Mouse (Mus musculus) embryonic facial prominence, embryonic 15.5 days (tissue): ENCODE data around the gene Ank3. TPM values are rescaled to one million over a fixed set of nuclear protein-coding genes. Genes with fewer than 3 reads are reported as not detected.

Experiments
- ATAC-seq: fragments of 200-750 bp; cut with Nextera tagmentation; 2 replicates; pipeline ENCODE4 v1.8.0; 2017; ENCODE audit warnings: low read depth, moderate TSS enrichment; ENCODE audit not compliant: insufficient number of reproducible peaks, low FRiP score, low TSS enrichment
- H3K27ac ChIP-seq: fragments of 300-500 bp; sonication (generic); replicated peaks from 2 replicates; pipeline ENCODE4 v1.5.1; 2015; ENCODE audit warnings: mild to moderate bottlenecking, inconsistent platforms
- H3K27me3 ChIP-seq: fragments of 300-500 bp; sonication (generic); 2 replicates; pipeline ENCODE4 v1.6.1; 2015; ENCODE audit warnings: inconsistent platforms
- H3K36me3 ChIP-seq: fragments of 300-500 bp; sonication (generic); 2 replicates; pipeline ENCODE4 v1.6.1; 2015; ENCODE audit warnings: mild to moderate bottlenecking, inconsistent platforms
- H3K4me1 ChIP-seq: fragments of 300-500 bp; sonication (generic); 2 replicates; pipeline ENCODE4 v1.6.1; 2015; ENCODE audit warnings: inconsistent platforms
- H3K4me2 ChIP-seq: fragments of 300-500 bp; sonication (generic); replicated peaks from 2 replicates; pipeline ENCODE4 v1.6.1; 2015; ENCODE audit warnings: mild to moderate bottlenecking, inconsistent platforms
- H3K4me3 ChIP-seq: fragments of 300-500 bp; sonication (generic); replicated peaks from 2 replicates; pipeline ENCODE4 v1.5.1; 2015; ENCODE audit warnings: mild to moderate bottlenecking, inconsistent platforms
- H3K9ac ChIP-seq: fragments of 300-500 bp; sonication (generic); 2 replicates; pipeline ENCODE4 v1.6.1; 2015; ENCODE audit warnings: inconsistent platforms
- H3K9me3 ChIP-seq: fragments of 300-500 bp; sonication (generic); replicated peaks from 2 replicates; pipeline ENCODE4 v1.6.1; 2016; ENCODE audit warnings: inconsistent platforms
- WGBS: fragments of 180-500 bp; shearing (Covaris S2); methylation state at CpG from one replicate; pipeline ENCODE4 v1.1.7; 2015; 5-methylcytosine and 5-hydroxymethylcytosine counted together
- polyA plus RNA-seq: library from polyadenylated mRNA; unstranded; fragments of >200 nt; fragmentation: Nextera tagmentation; extraction: Ambion mirVana; gene quantifications from 2 replicates; pipeline ENCODE4 v1.2.1, GENCODE M21; 2015

Gene Ank3
- polyA plus RNA-seq, 1 experiment from 2014 or later: 24.3 TPM

GRCm38 (mm10) chr10:69555592-69555991 is 157.0 kb downstream of the Ank3 start:
- H3K27ac ChIP-seq: no peak overlapping the region
- ATAC-seq: no peak
- H3K9me3 ChIP-seq: no peaks in the 10 kb centered on the region
- H3K9ac ChIP-seq: no peak overlapping the region
- no peaks in the 10 kb centered on the region for H3K27me3 ChIP-seq
- WGBS: 96% methylated on average over 4 of the region's 4 CpGs
- H3K4me3 ChIP-seq: no peak overlapping the region
- no peaks in the 10 kb centered on the region for H3K4me1 ChIP-seq
- no peak overlapping the region for H3K4me2 ChIP-seq
- H3K36me3 ChIP-seq: no peaks in the 10 kb centered on the region

DNA sequence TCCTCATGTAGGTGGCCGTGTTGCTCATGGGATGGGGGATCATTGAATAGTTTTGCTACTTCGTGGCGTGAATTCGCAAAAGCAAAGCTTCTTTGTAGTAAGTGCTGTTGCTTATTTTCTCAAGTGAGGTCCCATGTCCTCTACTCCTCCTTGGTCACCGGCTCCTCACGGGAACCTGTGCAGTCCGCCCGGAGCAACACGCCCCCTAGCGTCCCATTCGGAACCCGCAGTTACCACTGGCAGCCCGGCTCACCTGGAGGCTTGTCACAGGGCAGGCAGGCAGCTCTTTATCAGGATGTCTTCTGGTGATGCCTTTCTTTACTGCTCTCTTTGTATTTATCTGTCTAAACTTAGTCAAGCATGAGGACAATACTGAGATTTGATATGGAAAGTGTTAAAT is 157.7 kb downstream of the Ank3 start:
- no peaks in the 10 kb centered on the region for H3K9me3 ChIP-seq
- H3K27ac ChIP-seq: no peak overlapping the region
- ATAC-seq: no peak
- no peak overlapping the region for H3K4me3 ChIP-seq
- no peaks in the 10 kb centered on the region for H3K27me3 ChIP-seq
- H3K9ac ChIP-seq: no peak overlapping the region
- no peaks in the 10 kb centered on the region for H3K36me3 ChIP-seq
- 22% methylated on average over 13 of the region's 13 CpGs for WGBS
- no peaks in the 10 kb centered on the region for H3K4me1 ChIP-seq
- H3K4me2 ChIP-seq: no peak overlapping the region

- Histone ChIP-seq H3K9ac (no peak overlapping the region), H3K27me3 (no peaks in the 10 kb centered on the region), H3K9me3 (no peaks in the 10 kb centered on the region), H3K27ac (no peak overlapping the region), H3K36me3 (no peaks in the 10 kb centered on the region), H3K4me1 (no peaks in the 10 kb centered on the region), H3K4me2 (no peak overlapping the region), H3K4me3 (no peak overlapping the region)
- no peak for ATAC-seq
- WGBS: 79% methylated on average over 1 of the region's 1 CpGs
Measured at GRCm38 (mm10) chr10:69560237-69560636, 161.7 kb downstream of the Ank3 start.

DNA sequence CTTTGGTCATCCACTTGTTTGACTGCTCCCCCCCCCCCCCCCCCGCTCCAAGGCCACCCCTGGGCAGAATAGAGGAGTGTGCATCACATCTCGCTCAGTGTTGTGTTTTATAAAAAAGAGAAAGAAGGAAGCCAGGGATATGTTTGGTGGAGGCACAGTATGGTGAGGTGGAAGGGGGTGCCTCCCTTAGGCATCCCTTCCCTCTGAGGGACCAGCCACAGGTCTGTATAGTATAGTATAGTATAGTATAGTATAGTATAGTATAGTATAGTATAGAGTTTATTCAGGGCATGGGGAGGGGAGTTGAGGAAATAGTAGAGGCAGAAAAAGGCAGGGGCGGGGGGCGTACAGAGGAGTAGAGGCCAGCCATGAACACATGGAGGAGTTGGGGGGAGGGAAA is 164.4 kb downstream of the Ank3 start:
- Histone ChIP-seq H3K4me1 (no peaks in the 10 kb centered on the region), H3K27ac (no peak overlapping the region), H3K9ac (no peak overlapping the region), H3K36me3 (no peaks in the 10 kb centered on the region), H3K4me2 (no peak overlapping the region), H3K27me3 (no peaks in the 10 kb centered on the region), H3K9me3 (no peaks in the 10 kb centered on the region), H3K4me3 (no peak overlapping the region)
- no peak for ATAC-seq
- 83% methylated on average over 4 of the region's 4 CpGs for WGBS

- Histone ChIP-seq H3K4me3 (no peak overlapping the region), H3K4me2 (no peak overlapping the region), H3K36me3 (no peaks in the 10 kb centered on the region), H3K27ac (no peak overlapping the region), H3K4me1 (no peaks in the 10 kb centered on the region), H3K9me3 (no peaks in the 10 kb centered on the region), H3K27me3 (no peaks in the 10 kb centered on the region), H3K9ac (no peak overlapping the region)
- WGBS: 82% methylated on average over 4 of the region's 4 CpGs
- no peak for ATAC-seq
Measured at GRCm38 (mm10) chr10:69565052-69565451, 166.5 kb downstream of the Ank3 start.

DNA sequence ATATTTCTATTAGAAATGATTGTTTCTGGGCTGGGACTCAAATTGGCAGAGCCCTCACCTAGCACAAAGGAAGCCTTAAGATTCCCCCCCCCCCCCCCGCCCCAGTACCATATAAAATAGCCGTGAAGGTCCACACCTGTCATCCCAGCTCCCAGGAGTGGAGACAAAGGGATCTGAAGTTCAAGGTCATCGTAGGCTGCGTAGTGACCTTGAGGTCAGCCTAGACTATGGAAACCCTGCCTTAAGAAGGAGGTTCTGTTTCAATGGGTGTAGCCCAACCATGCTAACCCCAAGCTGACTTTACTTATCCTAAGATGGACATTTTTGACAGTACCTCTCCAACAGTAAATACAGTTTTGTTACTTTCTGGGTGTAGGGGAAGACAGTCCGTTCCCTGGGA is 170.4 kb downstream of the Ank3 start:
- 74% methylated on average over 5 of the region's 5 CpGs for WGBS
- H3K27ac ChIP-seq: no peak overlapping the region
- H3K4me2 ChIP-seq: no peak overlapping the region

GRCm38 (mm10) chr10:69569740-69570139 is 171.2 kb downstream of the Ank3 start:
- H3K4me2 ChIP-seq: no peak overlapping the region
- H3K27me3 ChIP-seq: peaks cover 7% of the 10 kb centered on the region; the same call in 1 of the 2 replicates
- no peaks in the 10 kb centered on the region for H3K9me3 ChIP-seq
- H3K27ac ChIP-seq: no peak overlapping the region
- H3K4me1 ChIP-seq: peaks cover 20% of the 10 kb centered on the region
- 32% methylated on average over 8 of the region's 8 CpGs for WGBS
- H3K4me3 ChIP-seq: no peak overlapping the region
- no peak overlapping the region for H3K9ac ChIP-seq
- H3K36me3 ChIP-seq: no peaks in the 10 kb centered on the region
- ATAC-seq: no peak

More for the DNA sequence above, 170.4 kb downstream of the Ank3 start:
- no peaks in the 10 kb centered on the region for H3K36me3 ChIP-seq
- no peaks in the 10 kb centered on the region for H3K9me3 ChIP-seq
- H3K4me3 ChIP-seq: no peak overlapping the region
- H3K4me1 ChIP-seq: peaks cover 20% of the 10 kb centered on the region
- no peak for ATAC-seq
- peaks cover 7% of the 10 kb centered on the region; the same call in 1 of the 2 replicates for H3K27me3 ChIP-seq
- H3K9ac ChIP-seq: no peak overlapping the region

- no peak overlapping the region for H3K9ac ChIP-seq
- 37% methylated on average over 18 of the region's 18 CpGs for WGBS
Measured at GRCm38 (mm10) chr10:69570466-69571288, 172.1 kb downstream of the Ank3 start.

GRCm38 (mm10) chr10:69571422-69571821 is 172.8 kb downstream of the Ank3 start:
- Histone ChIP-seq H3K36me3 (no peaks in the 10 kb centered on the region), H3K4me3 (peak overlapping the region; percentile 35), H3K9me3 (no peaks in the 10 kb centered on the region), H3K27me3 (peaks cover 7% of the 10 kb centered on the region; the same call in 1 of the 2 replicates), H3K4me2 (peak overlapping the region; percentile 60), H3K27ac (0 out of 2 replicates have a peak overlapping the region, but pooled peaks have one; percentile 4), H3K4me1 (peaks cover 21% of the 10 kb centered on the region), H3K9ac (no peak overlapping the region)
- 4% methylated on average over 8 of the region's 8 CpGs for WGBS
- no peak for ATAC-seq

More at GRCm38 (mm10) chr10:69570466-69571288, 172.1 kb downstream of the Ank3 start:
- Histone ChIP-seq H3K27me3 (peaks cover 7% of the 10 kb centered on the region; the same call in 1 of the 2 replicates), H3K4me3 (peak overlapping the region; percentile 35), H3K36me3 (no peaks in the 10 kb centered on the region), H3K9me3 (no peaks in the 10 kb centered on the region), H3K27ac (no peak overlapping the region), H3K4me2 (peak overlapping the region; percentile 60), H3K4me1 (peaks cover 20% of the 10 kb centered on the region)
- no peak for ATAC-seq

- peaks cover 7% of the 10 kb centered on the region; the same call in 1 of the 2 replicates for H3K27me3 ChIP-seq
- H3K4me2 ChIP-seq: peak overlapping the region; percentile 60
- no peak overlapping the region for H3K9ac ChIP-seq
- ATAC-seq: no peak
- H3K4me1 ChIP-seq: peaks cover 24% of the 10 kb centered on the region
- peak overlapping the region; percentile 35 for H3K4me3 ChIP-seq
- no peak overlapping the region for H3K27ac ChIP-seq
- no peaks in the 10 kb centered on the region for H3K36me3 ChIP-seq
- no peaks in the 10 kb centered on the region for H3K9me3 ChIP-seq
- WGBS: 5% methylated on average over 9 of the region's 9 CpGs
Measured at GRCm38 (mm10) chr10:69571972-69572371, 173.4 kb downstream of the Ank3 start.

DNA sequence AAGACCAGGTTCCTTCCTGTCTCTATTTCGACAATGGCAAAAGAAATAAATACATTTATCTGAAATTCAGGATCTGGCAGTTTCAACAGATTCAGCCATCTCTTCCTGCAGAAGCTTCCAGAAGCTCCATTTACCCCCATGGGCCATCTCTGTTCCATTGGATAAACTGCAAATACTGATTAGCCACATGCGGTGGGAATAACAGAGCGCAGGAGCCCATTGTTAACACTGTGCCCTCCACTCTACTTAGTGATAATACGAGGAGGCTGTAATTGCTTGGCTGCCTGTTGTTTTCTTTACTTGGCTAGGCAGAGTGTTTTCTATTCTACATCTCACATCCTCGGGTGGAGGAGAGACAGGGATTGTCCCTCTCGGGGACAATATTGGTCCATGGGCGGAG is 174.5 kb downstream of the Ank3 start:
- H3K9me3 ChIP-seq: no peaks in the 10 kb centered on the region
- 50% methylated on average over 7 of the region's 7 CpGs for WGBS

More for the DNA sequence above, 174.5 kb downstream of the Ank3 start:
- Histone ChIP-seq H3K4me1 (peaks cover 28% of the 10 kb centered on the region), H3K4me2 (no peak overlapping the region), H3K9ac (no peak overlapping the region), H3K36me3 (no peaks in the 10 kb centered on the region), H3K4me3 (no peak overlapping the region), H3K27me3 (peaks cover 7% of the 10 kb centered on the region; the same call in 1 of the 2 replicates), H3K27ac (no peak overlapping the region)
- ATAC-seq: no peak
